Mouse (Mus musculus) hindlimb bud, embryonic 11.5 days (tissue): ENCODE data around the gene Xpo6.

Experiments used
- DNase-seq: peaks from one replicate; pipeline ENCODE4 v3.0.0-alpha.2; 2012; ENCODE audit warnings: low read depth, low spot score; ENCODE audit errors: extremely low spot score

Gene Xpo6

DNA sequence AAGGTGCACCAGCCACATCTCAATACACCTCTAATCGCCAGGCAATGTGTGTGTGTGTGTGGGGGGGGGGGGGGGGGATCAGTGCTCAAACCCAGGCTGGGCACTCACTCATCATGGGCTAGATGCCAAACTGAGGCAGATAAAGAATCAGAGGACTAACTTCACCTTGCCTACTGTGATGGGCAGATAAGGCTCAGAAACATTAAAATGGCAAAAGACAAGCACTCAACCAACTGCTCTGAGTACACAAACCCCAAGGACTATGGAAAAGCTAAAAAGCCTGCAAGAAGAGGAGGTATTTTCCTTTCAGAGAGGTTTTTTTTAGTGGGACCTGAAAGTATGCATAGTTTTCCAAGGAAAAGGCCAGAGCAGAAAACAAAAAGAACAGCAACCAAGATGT is 1.4 kb downstream of the Xpo6 start:
- no peak for DNase-seq

DNA sequence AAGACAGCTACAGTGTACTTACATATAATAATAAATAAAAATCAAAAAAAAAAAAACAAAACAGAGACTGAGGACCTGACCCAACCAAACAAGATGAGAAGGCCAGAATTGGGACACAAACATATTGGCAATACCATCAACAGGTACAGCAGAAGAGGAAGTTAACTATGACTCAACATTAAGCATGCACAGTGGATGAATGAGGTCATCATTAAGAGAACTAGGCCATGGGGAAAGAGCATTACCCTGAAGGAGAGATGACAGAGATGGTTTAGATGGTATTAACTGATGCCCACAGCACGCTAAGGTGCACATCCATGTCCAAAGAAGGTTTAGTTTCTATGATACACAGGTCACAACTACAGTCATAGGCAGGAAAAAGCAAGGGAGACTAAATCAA is 6.1 kb downstream of the Xpo6 start:
- no peak for DNase-seq

DNA sequence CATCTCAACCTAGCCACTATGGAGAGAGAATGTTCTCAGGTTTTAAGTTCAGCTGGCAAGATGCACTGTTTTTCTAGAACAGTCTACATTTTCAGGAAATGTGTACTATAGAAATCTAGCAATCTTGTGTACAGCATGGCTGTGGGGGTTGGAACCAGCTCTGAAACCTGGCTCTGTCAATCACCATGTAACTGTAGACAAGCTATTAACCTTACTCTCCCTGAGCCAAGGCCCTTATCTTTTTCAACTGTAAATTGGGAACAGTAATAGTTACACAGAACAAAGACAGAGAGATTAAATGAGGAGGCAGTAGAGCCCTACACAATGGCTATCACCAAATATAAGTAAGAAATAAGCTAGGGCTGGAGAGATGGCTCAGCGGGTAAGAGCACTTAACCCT is 8.8 kb downstream of the Xpo6 start:
- no peak for DNase-seq

DNA sequence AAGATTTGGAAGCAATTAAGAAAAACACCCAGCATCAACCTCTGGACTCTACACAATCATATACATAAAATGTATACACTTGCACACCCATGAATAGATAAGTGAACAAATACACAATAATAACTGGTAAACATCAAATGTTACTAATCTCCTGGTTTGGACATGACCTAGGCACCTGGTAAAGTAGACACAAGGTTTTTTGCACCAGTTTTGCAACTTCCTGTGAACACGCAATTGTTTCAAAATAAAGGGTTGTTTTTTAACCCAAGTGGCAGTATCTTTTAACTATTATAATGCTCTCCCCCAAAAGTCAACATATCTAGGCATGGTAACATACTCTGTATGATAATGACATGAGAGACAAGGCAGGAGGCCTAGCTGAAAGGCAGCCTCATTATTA is 10.8 kb downstream of the Xpo6 start:
- DNase-seq = no peak

DNA sequence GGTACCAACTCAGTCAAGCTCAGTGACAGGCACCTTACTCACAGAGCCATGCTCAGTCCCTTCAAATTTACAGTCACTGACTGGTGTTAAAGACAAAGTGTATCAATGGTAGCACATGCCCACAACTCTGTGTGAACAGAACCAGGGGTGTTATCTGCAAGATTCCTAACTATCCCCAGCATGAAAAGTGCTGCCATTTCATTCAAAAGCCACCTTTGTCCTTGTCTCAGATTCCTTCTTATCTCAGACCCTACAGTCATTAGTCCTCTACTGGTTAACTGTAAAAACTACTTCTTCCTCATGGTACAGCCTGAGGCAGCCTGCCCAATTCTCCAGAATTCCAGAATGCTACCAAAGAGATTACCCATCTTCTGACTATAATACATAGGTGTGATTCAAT is 14.3 kb downstream of the Xpo6 start:
- DNase-seq = no peak

DNA sequence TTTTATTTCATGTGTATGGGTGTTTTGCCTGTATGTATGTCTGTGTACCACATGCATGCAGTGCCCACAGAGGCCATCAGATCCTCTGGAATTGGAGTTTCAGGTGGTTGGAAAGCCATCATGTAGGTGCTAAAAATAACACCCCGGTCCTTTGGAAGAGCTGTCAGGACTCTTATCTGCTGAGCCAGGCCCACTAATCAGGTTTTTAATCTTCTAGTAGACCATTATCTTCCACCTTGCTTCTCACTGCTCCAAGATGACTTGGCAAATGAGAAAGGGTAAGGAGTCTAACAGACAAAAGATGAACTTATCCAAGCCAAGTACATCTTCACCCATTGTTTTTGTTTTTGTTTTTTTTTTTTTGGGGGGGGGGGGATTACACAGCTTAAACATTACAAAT is 16.7 kb downstream of the Xpo6 start:
- DNase-seq = no peak

DNA sequence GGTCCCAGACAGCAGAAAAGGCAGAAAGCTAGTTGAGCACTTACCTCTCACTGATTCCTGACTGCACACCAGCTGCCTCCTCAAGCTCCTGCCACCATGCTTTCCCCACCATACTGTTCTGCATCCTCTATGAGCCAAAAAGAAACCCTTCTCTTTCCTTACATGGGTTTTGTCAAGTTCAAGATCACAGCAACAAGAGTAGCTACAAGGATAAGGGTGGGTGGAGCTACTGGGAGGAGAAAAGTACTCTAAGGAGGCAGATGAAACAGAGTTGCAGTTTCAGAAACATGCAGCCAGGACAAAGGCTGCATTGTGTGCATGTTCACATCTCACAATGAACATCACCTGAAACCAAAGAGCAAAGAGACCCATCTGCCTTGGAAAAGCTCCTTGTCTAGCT is 18.8 kb downstream of the Xpo6 start:
- DNase-seq = no peak

DNA sequence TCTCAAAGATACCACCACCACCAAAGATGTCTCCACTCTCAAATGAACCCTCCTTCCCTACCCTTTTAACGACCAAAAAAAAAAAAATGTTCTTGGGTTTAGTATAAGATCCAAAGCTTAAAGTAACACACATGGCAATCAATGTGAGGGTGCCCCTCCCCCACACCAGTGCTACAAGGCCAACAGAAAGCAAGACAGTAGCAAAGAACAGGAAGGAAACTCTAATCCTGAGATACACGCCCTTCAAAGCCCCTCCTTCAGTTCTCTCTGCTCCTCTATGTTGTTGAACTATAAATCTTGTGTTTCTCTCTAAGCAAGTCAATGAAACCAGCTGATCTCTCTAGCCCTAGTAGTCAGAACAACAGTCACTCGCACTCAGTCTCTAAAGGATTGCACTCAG is 19.3 kb downstream of the Xpo6 start:
- DNase-seq = no peak

DNA sequence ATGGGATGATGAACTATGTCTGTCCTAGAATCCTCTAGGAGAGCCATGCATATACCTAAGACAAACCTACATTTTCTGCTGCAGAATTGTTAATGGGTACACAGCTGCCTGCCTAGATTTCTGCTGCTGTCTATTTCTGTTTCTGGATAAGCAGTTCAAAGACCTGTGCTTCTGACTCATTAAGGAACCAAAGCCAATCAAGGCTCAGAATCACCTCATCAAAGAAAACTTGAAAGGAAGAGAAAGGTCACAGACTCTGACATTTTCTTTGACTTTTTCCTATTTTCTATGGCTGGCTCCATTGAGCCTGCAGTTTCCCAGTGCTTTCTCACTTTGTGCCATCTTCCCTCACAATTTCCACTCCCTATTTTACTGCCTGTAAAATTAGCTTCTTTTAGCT is 21.5 kb downstream of the Xpo6 start:
- DNase-seq = no peak

DNA sequence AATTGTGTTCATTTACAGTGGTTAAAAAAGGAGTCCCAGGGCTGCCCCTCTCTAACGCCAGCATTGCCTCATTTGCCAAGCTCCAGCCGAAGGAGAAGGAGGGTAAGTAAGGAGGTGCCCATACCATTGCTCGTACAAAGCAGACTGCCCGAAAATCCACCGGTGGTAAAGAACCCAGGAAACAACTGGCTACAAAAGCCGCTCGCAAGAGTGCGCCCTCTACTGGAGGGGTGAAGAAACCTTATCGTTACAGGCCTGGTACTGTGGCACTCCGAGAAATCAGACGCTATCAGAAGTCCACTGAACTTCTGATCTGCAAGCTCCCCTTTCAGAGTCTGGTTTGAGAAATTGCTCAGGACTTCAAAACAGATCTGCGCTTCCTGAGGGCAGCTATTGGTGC is 24.3 kb downstream of the Xpo6 start:
- DNase-seq = no peak

DNA sequence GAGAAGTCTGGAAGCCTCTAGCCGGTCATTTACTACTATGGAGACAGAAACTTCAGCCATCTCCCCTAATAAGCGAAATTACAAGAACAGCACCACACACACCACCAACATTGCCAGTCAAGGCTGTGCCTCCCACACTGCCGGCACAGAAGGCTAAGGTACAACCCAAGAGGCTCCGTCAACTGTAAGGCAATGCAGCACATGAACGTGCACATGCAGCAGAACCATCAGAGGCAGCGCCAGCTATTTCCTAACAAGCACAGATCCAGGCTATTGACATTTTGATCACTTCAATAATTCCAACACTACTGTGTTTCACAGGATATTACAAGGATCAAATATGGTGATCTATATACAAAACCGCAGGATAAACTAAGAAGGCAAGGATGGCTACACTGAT is 24.8 kb downstream of the Xpo6 start:
- no peak for DNase-seq

DNA sequence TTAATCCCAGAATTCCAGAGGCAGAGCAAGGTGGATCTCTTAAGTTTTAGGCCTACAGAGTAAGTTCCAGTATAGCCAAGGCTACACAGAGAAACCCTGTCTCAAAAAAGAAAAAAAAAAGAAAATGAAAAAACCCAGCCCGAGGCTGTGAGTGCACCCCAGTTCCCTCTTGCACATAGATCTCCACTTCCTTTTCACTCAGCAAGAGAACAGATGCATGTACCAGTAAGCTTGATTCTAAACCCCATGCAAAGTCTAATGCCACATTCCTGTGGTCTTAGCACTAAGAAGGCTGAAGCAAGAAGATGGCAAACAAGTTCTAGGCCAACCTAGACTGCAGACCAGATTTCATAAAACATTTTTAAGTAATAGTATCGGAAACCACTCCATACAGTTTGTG is 25.4 kb downstream of the Xpo6 start:
- no peak for DNase-seq

DNA sequence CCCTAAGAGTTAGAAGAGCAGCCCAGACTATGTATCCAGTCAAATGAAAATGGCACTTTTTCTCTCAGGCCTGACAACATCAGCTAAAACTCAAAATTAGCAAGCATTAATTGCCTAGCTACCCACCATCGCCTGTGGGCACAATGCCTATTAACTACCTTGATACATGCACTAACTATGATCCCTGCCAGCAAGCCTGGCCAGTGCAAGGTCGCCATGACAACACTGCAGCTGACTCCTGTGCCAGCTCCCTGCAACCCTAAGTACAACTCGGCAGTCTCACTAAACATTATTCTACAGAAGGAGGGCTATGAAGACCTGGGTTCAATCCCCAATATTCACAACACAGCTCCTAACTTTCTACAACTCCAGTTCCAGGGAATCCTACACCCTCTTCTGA is 28.3 kb downstream of the Xpo6 start:
- no peak for DNase-seq

DNA sequence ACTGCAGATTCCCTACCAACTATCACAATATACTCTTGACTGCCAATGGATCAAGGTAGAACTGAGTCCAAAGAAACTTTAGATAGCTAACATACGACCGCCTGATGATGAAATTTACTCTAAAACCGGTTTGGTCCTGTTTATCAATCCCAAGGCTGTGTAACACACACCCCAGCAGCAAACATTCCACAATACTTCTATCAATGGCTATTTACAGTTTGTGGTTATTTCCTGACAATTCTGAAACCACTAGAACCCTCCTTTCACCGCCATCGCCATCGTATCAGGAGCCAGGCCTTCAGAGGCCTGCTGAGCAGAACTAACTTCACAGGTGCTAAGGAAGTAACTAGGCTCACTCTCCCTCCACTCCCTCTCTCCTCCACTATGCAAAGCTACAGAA is 31.7 kb downstream of the Xpo6 start:
- DNase-seq = no peak

DNA sequence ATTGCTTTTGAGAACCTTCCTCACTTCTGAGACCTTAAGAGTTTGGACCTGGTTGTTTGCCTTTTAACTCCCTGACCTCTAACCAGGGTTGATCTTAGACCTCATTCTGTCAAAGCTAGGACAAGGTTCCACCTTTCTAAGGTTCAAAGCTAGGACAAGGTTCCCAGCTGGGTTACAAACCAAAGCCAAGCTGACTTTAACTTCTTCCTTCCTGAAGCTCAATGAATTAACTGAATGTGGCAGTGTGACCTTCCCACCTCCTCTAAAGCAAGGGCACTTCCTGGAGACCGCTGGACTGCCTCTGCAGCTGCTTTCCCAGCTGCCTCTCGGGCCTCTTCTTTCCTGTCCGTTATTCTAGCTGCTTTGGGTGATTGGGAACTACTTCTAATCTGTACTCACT is 32.9 kb downstream of the Xpo6 start:
- no peak for DNase-seq

DNA sequence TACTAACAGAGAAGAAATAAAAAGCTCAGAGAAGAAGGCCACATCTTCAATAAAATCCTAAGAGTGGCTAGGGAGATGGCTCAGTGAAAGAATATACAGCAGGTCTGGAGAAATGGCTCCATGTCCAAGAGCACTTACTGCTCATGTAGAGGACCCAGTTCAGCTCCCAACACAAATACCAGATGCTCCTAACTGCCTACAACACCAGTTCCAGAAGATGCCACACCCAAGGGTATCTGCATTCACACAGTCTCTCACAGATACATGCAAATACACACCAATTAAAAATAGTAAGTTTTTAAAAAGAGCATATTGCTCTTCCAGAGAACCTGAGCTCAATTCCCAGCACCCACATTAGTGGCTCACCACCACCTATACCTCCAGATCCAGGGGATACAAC is 33.7 kb downstream of the Xpo6 start:
- DNase-seq = no peak

DNA sequence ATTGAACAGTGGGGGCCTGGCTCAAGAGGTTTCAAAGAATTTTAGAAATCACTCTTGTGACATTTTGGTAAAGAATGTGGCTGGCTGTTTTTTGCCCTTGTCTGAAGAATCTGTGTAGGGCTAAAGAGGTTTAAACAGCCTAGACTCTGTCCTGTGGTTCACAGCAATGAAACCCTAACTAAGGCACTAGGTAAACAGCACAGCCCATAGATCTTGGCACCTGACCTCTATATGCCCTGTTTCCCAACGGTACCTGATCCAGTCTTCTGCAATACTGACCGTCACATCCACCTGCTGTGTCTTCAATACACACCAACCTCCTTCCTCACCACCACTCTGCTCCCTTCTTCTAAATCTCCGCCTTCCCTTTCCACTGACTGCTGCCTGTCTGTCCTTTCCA is 42.1 kb downstream of the Xpo6 start:
- DNase-seq = no peak

DNA sequence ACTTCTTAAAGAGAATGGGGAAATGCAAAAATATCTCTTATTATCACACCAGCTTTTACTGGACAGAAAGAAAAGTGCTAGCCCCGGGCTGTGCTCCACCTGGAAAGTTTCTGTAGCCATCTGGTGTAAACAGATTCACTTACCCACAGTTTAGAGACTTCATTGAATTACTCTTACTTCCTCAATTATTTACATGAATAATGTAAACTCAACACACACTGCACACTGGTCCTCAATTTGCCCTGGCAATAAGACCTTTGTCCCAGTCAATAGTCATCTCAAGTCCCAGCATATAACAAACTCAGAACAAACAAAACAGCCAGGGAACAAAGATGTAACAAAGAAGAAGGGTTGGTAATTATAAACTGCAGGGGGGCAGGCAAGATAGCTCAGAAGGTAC is 44.6 kb downstream of the Xpo6 start:
- no peak for DNase-seq

DNA sequence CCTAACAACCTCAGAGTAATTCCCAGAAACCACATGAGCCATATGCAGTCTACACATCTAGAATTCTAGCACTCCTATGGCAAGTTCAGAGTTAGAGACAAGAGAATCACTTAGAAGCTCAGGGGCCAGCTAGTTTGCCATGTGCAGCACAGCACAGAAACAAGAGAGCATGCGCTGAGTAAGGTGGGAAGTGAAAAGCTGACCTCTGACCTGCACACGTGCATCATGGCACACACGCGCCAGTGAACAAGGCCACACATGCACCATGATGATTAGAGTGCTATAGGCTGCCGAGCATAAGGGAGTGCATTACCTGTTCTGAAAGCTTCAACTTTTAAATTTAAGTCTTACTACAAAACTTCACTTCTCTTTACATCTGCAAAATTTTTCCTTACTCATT is 45.6 kb downstream of the Xpo6 start:
- DNase-seq = no peak

DNA sequence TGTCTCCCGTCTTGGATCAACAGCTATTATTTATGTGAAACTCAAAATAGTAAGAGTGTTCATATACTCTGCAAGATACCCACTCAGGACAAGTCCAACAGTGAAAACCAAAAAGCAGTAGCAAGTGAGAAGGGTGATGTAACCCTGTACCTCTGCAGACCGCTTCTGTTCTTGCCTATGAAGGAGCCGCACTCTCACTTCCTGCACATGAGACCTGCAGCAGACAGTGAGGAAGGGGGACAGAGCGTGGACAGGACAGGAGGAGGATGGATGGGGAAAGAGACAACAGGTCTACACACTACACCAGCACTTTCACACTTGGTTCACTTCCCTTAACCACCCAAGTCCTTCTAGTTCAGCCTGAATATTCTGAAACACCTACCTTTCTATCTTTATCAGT is 48.0 kb downstream of the Xpo6 start:
- no peak for DNase-seq

DNA sequence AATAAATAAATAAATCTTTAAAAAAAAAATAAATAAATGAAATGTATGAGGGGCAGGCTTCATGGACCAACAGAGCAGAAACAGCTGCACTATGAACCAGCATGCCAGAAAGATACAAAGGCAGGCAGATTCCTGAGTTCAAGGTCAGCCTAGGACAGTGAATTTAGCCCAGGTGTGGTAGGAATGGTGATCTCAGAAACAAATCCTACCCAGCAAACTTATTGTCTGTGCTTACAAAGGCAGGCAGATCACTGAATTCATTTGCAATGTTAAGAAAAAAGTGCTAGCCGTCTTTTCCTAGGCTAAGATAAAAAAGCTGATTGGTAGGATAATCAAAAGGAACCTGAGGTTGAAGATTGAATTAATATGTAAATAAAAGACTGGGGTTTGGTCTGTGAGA is 54.1 kb downstream of the Xpo6 start:
- DNase-seq = no peak

DNA sequence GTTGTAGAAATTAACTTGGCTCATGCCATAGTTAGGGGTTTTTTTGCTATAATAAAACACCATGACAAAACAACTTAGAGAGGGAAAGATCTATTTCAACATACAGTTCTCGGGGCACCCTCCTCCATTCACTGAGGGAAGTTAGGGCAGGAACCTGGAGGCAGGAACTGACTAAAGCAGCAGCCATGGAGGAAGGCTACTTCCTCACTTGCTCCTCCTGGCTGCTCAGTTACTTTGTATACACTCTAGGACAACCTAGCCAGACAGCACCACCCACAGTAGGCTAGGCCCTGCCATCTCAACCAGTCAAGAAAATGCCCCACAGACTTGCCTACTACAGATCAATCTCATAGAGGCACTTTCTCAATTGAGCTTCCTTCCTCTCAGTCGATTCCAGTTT is 55.9 kb downstream of the Xpo6 start:
- DNase-seq = no peak

DNA sequence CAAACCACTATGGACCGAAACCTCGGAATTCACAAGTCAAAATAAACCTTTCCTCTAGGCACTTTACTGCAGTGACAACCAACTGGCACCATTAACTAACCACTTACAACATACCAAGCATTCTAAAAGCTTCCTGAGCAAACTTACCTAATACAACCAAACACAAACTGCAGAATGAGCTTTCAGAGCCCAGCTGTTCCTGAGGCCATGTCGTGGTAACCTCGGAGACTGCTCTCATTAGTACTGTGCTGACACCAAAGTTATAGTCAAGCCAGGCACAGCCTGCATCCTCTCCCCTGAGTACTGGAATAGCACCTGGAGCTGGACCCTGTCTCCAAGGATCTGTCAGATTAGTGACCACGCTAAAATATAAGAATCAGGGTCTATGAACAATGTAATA is 62.5 kb downstream of the Xpo6 start:
- no peak for DNase-seq

DNA sequence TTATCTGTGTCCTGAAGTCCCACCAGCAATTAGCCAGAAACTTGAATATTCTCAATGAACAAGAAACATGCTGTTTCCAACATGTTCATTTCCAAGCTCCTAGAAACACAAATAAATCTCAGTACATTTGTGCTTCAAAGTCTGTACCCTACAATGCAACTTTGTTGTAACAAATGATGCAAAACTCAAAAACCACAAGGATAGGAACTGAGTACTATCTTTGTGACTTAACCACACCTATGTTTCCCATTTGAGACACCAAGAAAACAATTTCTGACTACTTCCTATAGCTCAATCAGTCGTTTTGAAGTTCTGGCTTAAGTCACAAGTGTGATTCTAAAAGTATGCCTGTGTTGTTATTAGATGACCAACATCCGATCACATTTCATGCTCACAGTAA is 64.9 kb downstream of the Xpo6 start:
- DNase-seq = no peak
